Mouse (Mus musculus) lung, postnatal 14 days (tissue): ENCODE data around the gene Zfp575.
"Not testable (repeated sequence)": the region's sequence is repeated elsewhere in the genome, so short reads cannot be mapped to it uniquely, and the experiment has no call there.

Experiments
- DNase-seq: peaks from one replicate; pipeline ENCODE4 v3.0.0; 2021

The Zfp575 gene

GRCm38 (mm10) chr7:24587330-24588105, at the start of gene Zfp575, which contains the start of gene Ethe1:
Gene Zfp575 (minus strand): TSS chr7:24587641.
Gene Ethe1 (plus strand): TSS chr7:24587543.
- DNase-seq, result peak; percentile 51

GRCm38 (mm10) chr7:24637046-24637445, 49.6 kb upstream of the Zfp575 start:
- no peak for DNase-seq

GRCm38 (mm10) chr7:24636264-24636663, 48.8 kb upstream of the Zfp575 start, which contains the start of gene Lypd3:
Gene Lypd3 (plus strand): TSS chr7:24636550.
- no peak for DNase-seq

- no peak for DNase-seq
Measured at GRCm38 (mm10) chr7:24630116-24630880, 42.9 kb upstream of the Zfp575 start.

GRCm38 (mm10) chr7:24629672-24630071, 42.2 kb upstream of the Zfp575 start:
- no peak for DNase-seq

GRCm38 (mm10) chr7:24628685-24629610, 41.5 kb upstream of the Zfp575 start:
- DNase-seq, result peak; percentile 84

- no peak for DNase-seq
Measured at GRCm38 (mm10) chr7:24622967-24623366, 35.5 kb upstream of the Zfp575 start.

- no peak for DNase-seq
Measured at GRCm38 (mm10) chr7:24621193-24621592, 33.8 kb upstream of the Zfp575 start.

- DNase-seq, result no peak
Measured at GRCm38 (mm10) chr7:24619671-24620397, 32.4 kb upstream of the Zfp575 start.

GRCm38 (mm10) chr7:24618374-24618773, 30.9 kb upstream of the Zfp575 start:
- DNase-seq, result not testable (repeated sequence)

GRCm38 (mm10) chr7:24617763-24618162, 30.3 kb upstream of the Zfp575 start:
- DNase-seq, result no peak

- no peak for DNase-seq
Measured at GRCm38 (mm10) chr7:24614816-24615215, 27.4 kb upstream of the Zfp575 start.

GRCm38 (mm10) chr7:24612308-24612910, 25.0 kb upstream of the Zfp575 start:
- no peak for DNase-seq

- DNase-seq, result no peak
Measured at GRCm38 (mm10) chr7:24611709-24612108, 24.3 kb upstream of the Zfp575 start.

- peak; percentile 94 for DNase-seq
Measured at GRCm38 (mm10) chr7:24610879-24611494, 23.5 kb upstream of the Zfp575 start.

- peak; percentile 48 for DNase-seq
Measured at GRCm38 (mm10) chr7:24610144-24610878, 22.9 kb upstream of the Zfp575 start, which contains the start of gene Phldb3. Gene Phldb3 (plus strand): TSS chr7:24610763.

GRCm38 (mm10) chr7:24608561-24608960, 21.1 kb upstream of the Zfp575 start:
- DNase-seq, result no peak

GRCm38 (mm10) chr7:24608017-24608416, 20.6 kb upstream of the Zfp575 start:
- DNase-seq, result peak; percentile 59

- DNase-seq, result no peak
Measured at GRCm38 (mm10) chr7:24606046-24606445, 18.6 kb upstream of the Zfp575 start.

- no peak for DNase-seq
Measured at GRCm38 (mm10) chr7:24605561-24605960, 18.1 kb upstream of the Zfp575 start.
